Mouse (Mus musculus) cerebellum, adult 9-10 months (tissue): ENCODE measurements around the gene Cdc42.

Experiments
- DNase-seq: peaks from one replicate; pipeline ENCODE4 v3.0.0; 2022

Gene Cdc42

DNA sequence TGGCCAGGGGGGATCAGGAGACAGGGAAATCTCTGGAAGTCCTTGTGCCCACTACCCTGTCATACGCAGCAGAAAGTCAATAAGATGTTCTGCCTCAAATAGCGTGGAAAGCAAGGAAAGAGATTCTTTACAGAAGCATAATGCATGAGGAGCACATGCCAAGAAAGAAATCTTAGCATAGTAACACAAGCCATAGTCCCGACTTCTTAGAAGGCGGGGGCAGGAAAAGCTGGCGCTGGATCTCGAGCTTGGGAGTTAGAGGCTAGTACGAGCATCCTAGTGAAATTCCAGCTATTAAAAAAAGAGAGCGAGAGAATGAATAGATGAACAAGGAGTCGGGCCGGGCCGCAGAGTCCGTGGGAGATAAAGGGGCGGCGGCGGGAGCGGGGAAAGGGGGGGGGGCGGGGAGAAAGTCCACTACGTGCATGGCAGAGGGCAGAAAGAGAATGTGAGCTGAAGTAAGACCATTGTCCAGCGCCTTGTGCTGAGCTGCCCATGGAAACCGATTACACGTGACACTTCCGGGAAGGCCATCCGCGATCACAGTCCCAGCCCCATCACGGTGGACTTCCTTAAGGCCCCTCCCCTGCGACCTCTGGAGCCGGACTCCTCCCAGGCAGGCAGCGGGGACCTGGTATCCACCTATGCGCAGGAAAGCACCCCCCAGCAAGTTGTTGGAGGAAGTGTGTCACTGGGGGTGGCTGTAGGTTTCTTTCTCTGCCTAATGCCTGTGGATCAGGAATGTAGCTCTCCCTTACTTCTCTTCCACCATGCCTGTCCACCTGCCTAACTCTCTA is 12.6 kb upstream of the Cdc42 start:
- DNase-seq: no peak

- no peak for DNase-seq
These were observed 10.7 kb upstream of the Cdc42 start for GRCm38 (mm10) chr4:137368198-137368597.

DNA sequence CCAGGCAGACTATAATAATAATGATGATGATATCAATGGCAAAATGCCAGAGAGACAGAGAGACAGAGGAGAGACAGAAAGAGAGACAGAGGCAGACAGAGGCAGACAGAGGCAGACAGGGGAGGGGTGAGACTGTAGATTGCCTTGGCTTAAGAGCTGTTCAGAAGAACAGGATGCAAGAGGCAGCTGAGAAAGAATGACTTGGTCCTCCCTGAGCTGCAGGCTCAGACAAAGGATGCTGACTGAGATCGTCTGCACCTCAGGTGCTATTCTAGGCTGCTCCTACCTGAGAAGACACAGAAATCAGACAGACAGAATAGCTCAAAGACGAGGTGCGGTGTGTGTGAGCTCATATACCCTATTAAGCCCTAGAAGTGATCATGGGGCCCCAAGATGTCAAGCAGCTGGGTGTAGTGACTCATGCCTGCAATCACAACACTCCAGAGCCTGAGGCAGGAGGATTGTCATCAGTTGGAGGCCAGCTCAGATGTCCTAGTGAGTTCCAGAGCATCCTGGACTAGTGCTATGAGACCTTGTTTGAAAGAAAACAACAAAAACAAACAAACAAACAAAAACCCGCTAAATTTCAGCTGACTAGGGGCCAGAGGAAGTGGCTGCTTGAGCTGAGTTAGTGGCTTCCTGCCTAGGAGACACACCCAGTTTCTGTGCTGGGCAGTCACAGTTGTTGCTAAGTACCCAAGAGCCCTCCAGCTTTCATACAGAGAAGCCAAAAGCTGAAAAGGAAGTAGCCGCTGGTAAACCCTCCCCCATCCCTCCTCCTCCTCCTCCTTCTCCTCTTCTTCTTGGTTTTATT is 10.0 kb upstream of the Cdc42 start:
- no peak for DNase-seq

DNA sequence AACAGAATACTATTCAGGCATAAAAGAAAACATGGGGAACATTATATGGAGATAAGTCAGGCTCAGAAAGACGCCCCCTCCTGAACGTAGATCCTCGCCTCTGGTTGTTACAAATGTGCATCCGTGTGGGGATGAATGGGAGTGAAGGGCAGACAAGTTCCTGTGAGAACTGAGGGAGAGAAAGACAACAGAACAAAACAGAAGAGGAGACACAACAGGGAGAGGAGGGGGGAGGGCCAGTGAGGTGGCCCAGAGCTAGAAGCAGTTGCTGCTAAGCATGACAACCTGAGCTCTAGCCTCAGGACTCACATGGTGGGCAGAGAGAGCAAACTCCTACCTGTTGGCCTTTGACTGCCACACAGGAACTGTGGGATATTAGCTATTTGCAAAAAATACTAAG is 8.6 kb upstream of the Cdc42 start:
- no peak for DNase-seq

DNA sequence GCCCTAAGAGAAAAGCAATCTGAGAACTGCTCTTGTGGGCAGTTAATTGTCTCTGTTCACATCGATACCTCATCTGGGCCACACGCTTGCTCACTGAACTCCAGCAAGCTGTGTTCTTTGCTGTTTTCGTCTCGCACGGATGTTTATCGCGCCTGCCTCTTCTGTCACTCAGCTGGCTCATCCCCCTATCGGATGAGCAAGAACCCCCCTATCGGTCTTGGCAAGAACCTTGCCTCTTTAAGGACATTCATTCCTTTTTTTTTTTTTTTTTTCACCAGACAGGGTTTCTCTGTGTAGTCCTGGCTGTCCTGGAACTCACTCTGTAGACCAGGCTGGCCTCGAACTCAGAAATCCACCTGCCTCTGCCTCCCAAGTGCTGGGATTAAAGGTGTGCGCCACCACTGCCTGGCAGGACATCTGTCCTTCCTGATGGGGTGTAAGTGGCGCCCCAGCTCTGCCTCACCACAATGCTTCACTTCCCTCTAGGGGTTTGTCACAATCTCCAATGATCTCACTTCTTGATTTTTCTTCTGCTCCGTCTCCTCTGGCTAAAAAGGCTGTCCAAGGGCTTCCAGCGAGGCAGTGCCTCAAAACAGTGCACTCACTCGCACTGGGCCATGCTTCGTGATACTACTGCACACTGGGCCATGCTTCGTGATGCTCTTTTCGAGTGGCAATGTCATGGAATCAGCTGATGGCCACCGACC is 8.0 kb upstream of the Cdc42 start:
- DNase-seq: no peak

DNA sequence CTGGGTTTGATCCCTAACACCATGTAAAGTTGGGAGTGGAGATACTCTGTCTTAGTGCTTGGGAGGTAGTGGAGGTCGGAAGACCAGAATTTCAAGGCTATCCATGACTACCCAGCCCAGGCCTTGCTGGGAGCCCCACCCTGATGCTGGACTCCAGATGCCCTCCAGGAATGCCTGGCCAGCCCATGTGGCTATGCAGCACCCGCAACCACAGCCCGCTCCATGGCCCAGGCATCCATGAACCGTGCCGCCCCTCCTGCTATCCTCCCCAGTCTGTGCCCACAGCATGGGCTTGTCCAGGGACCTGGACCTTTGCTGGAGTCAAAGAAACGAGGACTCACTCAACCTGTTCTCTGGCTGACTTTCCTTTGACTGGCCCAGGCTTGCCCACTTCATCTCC is 7.3 kb upstream of the Cdc42 start:
- DNase-seq: no peak

- DNase-seq: no peak
These were observed 3.5 kb upstream of the Cdc42 start for GRCm38 (mm10) chr4:137360996-137361395.

GRCm38 (mm10) chr4:137358291-137359002 is 927 bp upstream of the Cdc42 start:
- no peak for DNase-seq

GRCm38 (mm10) chr4:137356674-137357510 is 628 bp downstream of the Cdc42 start:
- DNase-seq: peak; percentile 69

DNA sequence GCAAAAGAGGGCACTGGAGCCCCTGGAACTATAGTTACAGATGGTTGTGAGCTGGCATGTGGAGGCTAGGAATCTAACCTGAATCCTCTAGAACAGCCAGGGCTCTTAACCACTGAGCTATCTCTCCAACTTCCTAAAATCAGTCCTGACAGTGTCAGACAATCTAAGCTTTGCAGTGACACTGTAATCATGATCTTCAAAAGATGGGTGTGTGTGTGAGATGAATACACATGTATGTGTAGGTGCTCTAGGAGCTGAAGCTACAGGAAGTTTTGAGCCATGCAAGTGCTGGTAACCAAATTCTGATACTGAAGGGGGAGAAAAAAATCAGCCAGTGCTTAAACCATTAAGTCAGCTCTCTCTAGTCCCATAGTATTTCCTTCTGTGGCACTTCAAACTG is 6.9 kb downstream of the Cdc42 start:
- DNase-seq: no peak

DNA sequence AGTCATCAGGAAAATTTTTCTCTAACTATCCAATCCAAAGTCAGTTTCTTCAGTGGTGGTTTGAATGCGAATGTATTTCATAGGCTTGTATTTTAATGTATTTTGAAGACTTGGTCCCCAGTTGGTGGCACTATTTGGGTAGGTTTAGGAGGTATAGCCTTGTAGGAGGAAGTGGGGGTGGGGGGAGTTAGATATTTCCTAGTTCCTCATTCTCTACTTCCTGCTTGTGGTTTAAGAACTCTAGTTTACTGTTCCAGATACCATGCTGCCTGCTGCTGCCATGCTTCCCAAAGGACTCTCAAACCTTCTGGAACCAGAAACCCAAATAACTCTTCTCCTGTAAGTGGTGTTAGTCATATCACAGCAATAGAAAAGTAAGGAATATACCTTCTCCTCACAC is 11.7 kb downstream of the Cdc42 start:
- DNase-seq: no peak

DNA sequence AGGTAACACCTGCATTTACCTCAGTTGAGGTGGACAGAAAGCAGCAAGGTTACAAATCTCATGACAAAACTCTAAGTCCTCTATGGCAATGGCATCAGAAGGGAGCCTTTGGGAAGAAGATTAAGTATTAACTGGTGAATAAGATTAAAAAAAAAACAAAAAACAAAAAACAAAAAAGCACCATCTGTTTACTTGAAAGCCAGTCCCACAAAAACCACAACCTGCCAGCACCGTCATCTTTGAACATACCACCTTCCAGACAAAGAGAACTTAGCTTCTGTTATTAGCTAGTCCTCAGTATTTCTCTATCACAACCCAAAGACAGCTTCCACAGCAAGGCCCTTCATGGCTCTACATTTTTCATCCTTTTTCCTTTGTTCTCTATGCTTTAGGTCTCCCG is 12.4 kb downstream of the Cdc42 start:
- DNase-seq: no peak

DNA sequence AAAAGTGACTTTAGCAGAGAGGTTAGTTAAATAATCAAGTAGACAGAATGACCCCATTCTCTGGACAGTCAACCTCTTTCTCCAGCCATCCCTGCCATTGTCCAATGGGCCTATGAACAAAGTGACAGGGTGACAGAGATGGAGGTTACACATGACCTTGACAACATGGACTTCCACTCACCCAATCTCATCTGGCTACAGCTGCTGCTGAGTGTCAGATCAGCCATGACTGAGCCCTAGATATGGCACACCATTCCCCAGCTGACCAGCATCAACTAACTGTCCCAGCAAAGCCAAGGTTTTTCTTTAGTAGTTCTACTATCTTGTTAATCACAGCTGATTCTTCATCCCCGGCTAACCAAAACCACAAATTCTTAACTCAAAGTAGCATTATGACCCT is 14.7 kb downstream of the Cdc42 start:
- no peak for DNase-seq

GRCm38 (mm10) chr4:137339415-137339814 is 18.1 kb downstream of the Cdc42 start:
- DNase-seq: no peak

DNA sequence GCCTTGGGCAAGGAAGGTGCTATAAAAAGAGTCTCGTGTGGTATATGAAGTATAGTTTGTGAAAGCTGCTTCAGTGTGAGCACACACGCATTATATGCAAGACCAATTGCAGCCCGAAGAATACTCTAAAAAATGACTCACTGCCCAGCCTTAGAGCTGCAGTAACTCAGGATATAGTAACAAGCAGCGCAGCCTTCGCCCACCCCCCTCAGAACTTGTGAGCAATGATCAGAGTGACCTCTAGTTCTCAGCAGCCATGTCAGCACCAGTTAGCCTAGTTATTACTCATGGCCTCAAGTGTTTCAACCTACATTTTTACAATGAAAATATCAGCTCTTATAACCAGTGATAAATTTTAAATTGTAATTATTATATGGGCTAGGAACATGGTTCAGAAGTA is 21.1 kb downstream of the Cdc42 start:
- DNase-seq: no peak

GRCm38 (mm10) chr4:137332051-137332450 is 25.5 kb downstream of the Cdc42 start:
- DNase-seq: no peak

GRCm38 (mm10) chr4:137326494-137326893 is 31.0 kb downstream of the Cdc42 start:
- DNase-seq: no peak

DNA sequence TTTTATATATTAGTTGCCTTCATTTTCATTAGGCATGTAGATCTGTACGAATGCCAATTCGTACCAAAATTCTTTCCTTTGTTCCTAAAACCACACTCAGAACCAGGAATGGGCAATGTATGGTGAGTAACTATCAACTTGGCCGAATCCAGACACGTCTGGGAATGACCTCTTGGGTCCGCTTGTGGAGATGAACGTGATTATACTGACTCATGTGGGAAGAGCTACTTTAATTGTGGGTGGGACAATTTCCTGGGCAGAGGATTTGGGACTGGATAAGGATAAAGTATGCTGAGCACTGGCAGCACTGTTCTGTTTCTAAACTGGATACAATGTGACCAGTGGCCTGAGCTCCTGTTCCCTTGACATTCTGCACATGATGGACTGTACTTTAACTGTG is 32.6 kb downstream of the Cdc42 start:
- DNase-seq: no peak

- no peak for DNase-seq
These were observed 41.3 kb downstream of the Cdc42 start for GRCm38 (mm10) chr4:137316027-137316770.

DNA sequence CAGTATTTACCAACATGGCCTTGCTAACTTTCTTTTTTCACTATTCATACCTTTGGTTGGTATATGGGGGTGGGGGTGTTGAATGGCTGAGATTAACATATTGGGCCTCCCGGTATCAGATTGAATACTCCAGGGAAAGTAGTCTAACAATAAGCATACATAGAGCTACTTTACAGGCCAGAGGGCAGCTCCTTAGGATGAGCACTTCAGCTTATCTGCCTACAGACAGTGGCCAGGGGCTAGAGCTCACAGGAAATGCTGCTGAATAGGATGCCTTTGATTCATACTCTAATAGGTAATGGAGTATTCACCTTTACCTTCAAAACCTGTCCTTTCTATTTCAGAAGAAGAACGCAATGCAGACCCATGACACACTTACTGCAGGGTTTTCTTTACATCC is 42.5 kb downstream of the Cdc42 start:
- no peak for DNase-seq

DNA sequence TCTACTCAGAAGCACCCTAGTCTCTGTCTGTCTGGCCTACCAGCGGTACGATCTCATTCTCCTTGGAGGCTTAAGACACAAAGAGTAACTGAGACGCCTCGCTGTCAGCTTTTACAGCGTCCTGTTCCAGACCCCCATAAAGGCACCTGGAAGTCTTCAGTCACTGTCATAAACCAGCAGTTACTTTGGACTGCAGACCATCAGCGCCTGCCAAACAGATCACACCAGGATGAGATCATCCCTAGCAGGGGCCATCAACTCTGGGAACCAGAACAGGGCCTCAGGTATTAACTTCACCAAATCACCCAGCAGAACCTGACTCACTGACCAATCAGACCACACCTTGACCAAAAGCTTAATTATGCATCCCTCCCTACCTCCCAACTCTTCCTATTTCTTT is 43.0 kb downstream of the Cdc42 start:
- DNase-seq: no peak
